Mouse (Mus musculus): ENCODE data around the gene Tc2n.

Gene Tc2n

GRCm38 (mm10) chr12:101718054-101718754 lies at the start of gene Tc2n:
Gene Tc2n (minus strand): TSS chr12:101718523.
- no peak for DNase-seq (ENCODE audit: low read depth)

GRCm38 (mm10) chr12:101767306-101768053 lies 49.2 kb upstream of the Tc2n start:
- no peak for DNase-seq (ENCODE audit: low read depth)

DNA sequence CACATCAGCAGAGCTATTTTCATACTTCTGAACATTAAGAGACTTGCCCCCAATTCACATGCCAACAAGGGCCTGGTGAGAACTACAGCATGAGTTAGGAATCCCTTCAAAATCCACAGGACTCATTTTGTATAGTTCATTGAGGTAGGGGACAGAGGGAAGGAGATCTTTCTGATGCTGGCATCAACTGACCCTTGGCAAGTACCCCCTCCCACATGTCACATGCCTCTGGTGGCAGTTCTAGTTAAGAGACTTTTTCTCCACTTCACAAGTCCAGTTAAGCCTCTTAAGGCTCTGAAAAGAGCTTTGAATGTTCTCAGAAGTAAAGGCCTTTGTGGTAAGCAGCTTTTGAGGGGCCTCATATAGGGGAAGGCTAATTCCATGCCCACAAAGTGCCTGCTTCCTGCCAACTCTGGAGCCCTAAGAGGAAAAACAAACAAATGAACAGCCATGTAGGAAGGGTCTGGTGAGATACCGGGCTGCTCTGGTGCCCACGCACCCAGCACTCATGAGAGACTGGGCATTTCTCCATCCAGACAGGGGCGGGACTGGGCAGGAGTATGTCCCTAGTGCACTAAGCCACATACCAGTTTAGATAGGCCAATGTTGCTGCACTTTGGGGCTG lies 48.0 kb upstream of the Tc2n start:
- DNase-seq (ENCODE audit: low read depth): peak; percentile 13

GRCm38 (mm10) chr12:101764870-101765269 lies 46.5 kb upstream of the Tc2n start:
- peak; percentile 16 for DNase-seq (ENCODE audit: low read depth)

DNA sequence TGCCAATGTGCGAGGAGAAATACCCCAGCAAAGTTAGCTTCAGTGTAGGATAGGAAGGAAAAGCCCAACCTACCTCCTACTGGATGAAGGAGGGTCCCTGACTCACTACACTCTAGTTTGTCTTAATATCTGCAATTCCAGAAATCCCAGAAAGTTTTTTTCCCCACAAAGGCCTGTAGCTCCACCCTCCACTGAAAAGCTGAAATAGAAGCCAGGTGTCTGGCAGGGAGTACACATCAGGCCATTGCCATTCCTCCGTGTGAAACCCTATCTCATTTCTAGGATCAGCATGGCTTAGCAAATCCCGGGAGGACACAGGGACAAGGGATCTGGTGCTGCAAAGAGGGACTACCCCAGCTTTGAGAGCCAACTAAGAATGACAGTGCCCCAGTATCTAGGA lies 44.7 kb upstream of the Tc2n start:
- DNase-seq (ENCODE audit: low read depth): no peak

- DNase-seq (ENCODE audit: low read depth): no peak
Observed at GRCm38 (mm10) chr12:101762054-101762453, 43.7 kb upstream of the Tc2n start.

DNA sequence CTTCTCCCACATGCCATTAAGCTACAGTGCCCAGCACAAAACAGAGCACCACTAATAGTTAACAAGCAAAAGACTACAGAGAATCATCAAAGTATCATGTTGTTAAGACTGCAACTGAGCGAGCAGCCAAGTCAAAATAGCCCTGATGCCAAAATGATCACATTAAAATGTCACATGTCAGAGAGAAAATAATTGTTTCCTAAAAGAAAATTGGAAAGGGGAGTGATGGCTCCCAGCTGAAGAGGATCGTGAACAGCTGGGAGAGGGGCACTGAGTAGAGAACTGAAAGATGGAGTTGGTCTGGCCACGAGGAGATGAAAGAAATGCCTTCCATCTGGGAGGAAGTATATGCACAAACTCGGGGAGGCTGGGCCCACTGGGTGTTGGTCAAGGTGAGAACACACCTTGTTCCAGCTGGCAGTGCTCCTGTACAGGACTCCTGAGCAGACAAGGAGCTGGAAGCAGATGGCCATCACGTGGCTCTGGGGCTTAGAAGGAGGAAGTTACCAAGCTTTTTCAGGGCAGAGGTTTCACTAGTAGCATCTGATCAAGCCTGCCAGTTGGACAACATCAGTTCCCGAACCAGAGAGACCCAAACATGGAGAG lies 41.2 kb upstream of the Tc2n start:
- DNase-seq (ENCODE audit: low read depth): no peak

- DNase-seq (ENCODE audit: low read depth): no peak
Observed at GRCm38 (mm10) chr12:101758698-101759097, 40.4 kb upstream of the Tc2n start.

DNA sequence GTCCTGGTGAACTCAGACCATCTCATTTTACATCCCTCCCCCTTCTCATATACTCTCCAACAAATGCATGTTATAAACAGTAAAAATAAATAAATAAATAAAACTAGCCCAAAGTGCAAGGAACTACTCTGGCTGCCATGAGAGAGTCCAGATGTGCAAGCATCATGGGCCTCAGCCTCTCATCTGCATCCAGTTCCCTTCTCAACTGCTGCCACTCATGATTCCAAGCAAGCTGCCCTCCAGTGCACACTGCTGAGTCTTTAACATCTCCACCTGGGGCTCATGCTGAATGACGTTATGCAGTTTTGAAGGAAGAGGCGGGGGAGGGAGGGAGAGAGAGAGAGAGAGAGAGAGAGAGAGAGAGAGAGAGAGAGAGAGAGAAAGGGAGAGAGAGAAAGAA lies 24.1 kb upstream of the Tc2n start:
- no peak for DNase-seq (ENCODE audit: low read depth)

- no peak for DNase-seq (ENCODE audit: low read depth)
Observed at GRCm38 (mm10) chr12:101740486-101740885, 22.2 kb upstream of the Tc2n start.

DNA sequence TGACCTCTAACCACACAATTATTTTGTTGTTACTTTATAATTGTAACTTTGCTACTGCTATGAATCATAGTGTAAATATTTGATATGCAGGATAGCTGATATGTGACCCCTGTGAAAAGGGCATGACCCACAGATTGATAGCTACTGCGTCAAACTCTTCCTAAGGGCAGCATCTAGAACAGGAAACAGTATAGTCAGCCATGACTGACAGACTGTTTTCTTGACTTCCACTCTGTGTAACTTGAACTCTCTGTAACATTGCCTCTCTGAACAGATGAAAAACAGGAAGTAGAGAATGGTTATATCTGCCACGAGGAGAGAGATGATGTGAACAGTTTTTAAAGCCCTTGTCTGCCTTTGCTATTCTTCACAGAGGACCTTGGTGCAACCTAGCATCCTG lies 21.7 kb upstream of the Tc2n start:
- peak; percentile 3 for DNase-seq (ENCODE audit: low read depth)

DNA sequence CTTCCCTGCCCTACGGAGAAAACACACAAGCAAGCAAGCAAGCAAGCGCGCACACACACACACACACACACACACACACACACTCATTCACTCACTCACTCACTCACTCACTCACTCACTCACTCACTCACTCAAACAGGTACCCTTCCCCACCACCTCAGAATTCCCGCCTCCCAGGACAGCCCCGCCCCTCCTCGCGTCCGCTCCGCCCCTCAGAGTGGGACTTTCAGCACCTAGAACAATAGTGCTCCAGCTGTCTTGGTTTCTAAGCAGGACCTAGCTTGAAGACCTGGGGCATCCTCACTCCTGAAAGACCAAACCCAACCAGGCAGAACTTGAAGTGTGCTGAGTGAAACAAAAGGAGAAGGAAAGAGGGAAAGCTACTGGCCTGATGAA lies 430 bp upstream of the Tc2n start:
- no peak for DNase-seq (ENCODE audit: low read depth)

- DNase-seq (ENCODE audit: low read depth): no peak
Observed at GRCm38 (mm10) chr12:101699176-101699575, 19.1 kb downstream of the Tc2n start.

DNA sequence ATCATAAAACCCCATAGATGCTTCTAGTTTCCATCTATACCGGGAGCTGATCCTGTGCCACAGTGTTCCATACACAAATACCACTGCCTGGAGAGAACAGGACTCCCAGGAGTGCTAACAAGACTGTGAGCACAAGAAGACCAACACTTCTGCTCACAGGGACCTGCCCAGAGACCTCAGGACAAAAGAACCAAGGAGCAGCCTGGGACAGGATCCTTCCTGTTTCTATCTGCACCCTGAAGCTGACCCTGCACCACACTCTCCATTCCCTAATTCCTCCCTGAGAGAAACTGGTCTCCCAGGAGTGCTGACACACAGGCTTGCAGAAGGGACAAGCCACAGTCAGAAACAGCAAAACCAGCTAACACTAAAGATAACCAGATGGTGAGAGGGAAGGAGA lies 21.8 kb downstream of the Tc2n start:
- no peak for DNase-seq (ENCODE audit: low read depth)

GRCm38 (mm10) chr12:101680538-101680937 lies 37.8 kb downstream of the Tc2n start:
- DNase-seq (ENCODE audit: low read depth): no peak

- DNase-seq (ENCODE audit: low read depth): no peak
Observed at GRCm38 (mm10) chr12:101667502-101667901, 50.8 kb downstream of the Tc2n start.

- DNase-seq (ENCODE audit: low read depth): no peak
Observed at GRCm38 (mm10) chr12:101633137-101633536, 85.2 kb downstream of the Tc2n start.

GRCm38 (mm10) chr12:101606622-101607021 lies 111.7 kb downstream of the Tc2n start:
- DNase-seq (ENCODE audit: low read depth): peak; percentile 13
